ENCODE assay signal across 20 mouse cellular contexts in genomic region chr13:101305063-101305462, GRCm38 (mm10).
A peak's percentile ranks its signal among the peaks of the same experiment; 100 is the strongest.
DNase-seq lines count a peak whose midpoint lies in the region; ATAC-seq and TF ChIP-seq lines count a peak whose summit lies in the region.
"Had no signal": no experiment of that assay in that cellular context is flagged by ENCODE, and none has a peak within 500 bp of the region (broad histone marks: within the 10 kb centered on the region; RNA-seq: fewer than 3 reads in every experiment).

No protein-coding gene starts in this region.

- no peak overlapping the region for H3K4me2 ChIP-seq in hindbrain, embryonic 13.5 days
- no peak overlapping the region for H3K4me2 ChIP-seq in hindbrain, embryonic 11.5 days (replicated peaks; ENCODE audit: low read depth, low read length)
- no peak overlapping the region for H3K4me2 ChIP-seq in stomach, embryonic 16.5 days (ENCODE audit: low read depth, low read length)
- H3K4me2 ChIP-seq: embryonic facial prominence, embryonic 12.5 days; forebrain, embryonic 15.5 days; heart, embryonic 12.5 days had no signal

- no peaks in the 10 kb centered on the region for H3K36me3 ChIP-seq in hindbrain, embryonic 13.5 days
- no peaks in the 10 kb centered on the region for H3K36me3 ChIP-seq in hindbrain, embryonic 11.5 days (ENCODE audit: control insufficient read depth, insufficient read depth, low read length)
- no peaks in the 10 kb centered on the region for H3K36me3 ChIP-seq in stomach, embryonic 16.5 days (ENCODE audit: control insufficient read depth, insufficient read depth, low read length)
- H3K36me3 ChIP-seq: embryonic facial prominence, embryonic 12.5 days; forebrain, embryonic 15.5 days; heart, embryonic 12.5 days; hindbrain, embryonic 10.5 days had no signal

- no peak overlapping the region for H3K9ac ChIP-seq in hindbrain, embryonic 13.5 days
- H3K9ac ChIP-seq in hindbrain, embryonic 11.5 days (ENCODE audit: low read depth, low read length): no peak overlapping the region
- H3K9ac ChIP-seq in stomach, embryonic 16.5 days (ENCODE audit: low read length): no peak overlapping the region
- H3K9ac ChIP-seq: embryonic facial prominence, embryonic 12.5 days; forebrain, embryonic 15.5 days; heart, embryonic 12.5 days had no signal

- DNase-seq in hindbrain, embryonic 11.5 days (ENCODE audit: low spot score): no peak
- peak; percentile 84 for DNase-seq in Muller cell, postnatal 12 days (ENCODE audit: inconsistent ontology term)
- peak; percentile 16 for DNase-seq in brain, embryonic 14.5 days (ENCODE audit: low read depth)
- DNase-seq in lung, postnatal 14 days: no peak
- DNase-seq: adrenal gland, adult 8-10 months; adrenal gland, postnatal 36 days; cerebellum, adult 11 months; cerebellum, adult 8-10 months; cerebellum, postnatal 14 days; gastrocnemius, postnatal 14 days; heart, adult 2 months had no signal

- no peak overlapping the region for H3K4me3 ChIP-seq in hindbrain, embryonic 13.5 days
- H3K4me3 ChIP-seq in hindbrain, embryonic 11.5 days (ENCODE audit: low read depth, low read length): no peak overlapping the region
- H3K4me3 ChIP-seq in stomach, embryonic 16.5 days (replicated peaks; ENCODE audit: low read length): no peak overlapping the region
- H3K4me3 ChIP-seq: embryonic facial prominence, embryonic 12.5 days; forebrain, embryonic 15.5 days; heart, adult 2 months; heart, embryonic 12.5 days; hindbrain, embryonic 10.5 days had no signal

- H3K27me3 ChIP-seq in hindbrain, embryonic 13.5 days: no peaks in the 10 kb centered on the region
- no peaks in the 10 kb centered on the region for H3K27me3 ChIP-seq in hindbrain, embryonic 11.5 days (ENCODE audit: control insufficient read depth, insufficient read depth, low read length)
- H3K27me3 ChIP-seq in stomach, embryonic 16.5 days (ENCODE audit: control insufficient read depth, insufficient read depth, low read length): no peaks in the 10 kb centered on the region
- H3K27me3 ChIP-seq: embryonic facial prominence, embryonic 12.5 days; forebrain, embryonic 15.5 days; heart, embryonic 12.5 days had no signal

- H3K27ac ChIP-seq in hindbrain, embryonic 13.5 days: peak overlapping the region; percentile 9; the same call in 1 of the 2 replicates
- no peak overlapping the region for H3K27ac ChIP-seq in hindbrain, embryonic 11.5 days (ENCODE audit: low read depth, low read length)
- peak overlapping the region; percentile 36; the same call in 1 of the 2 replicates for H3K27ac ChIP-seq in stomach, embryonic 16.5 days (ENCODE audit: low read length)
- H3K27ac ChIP-seq: embryonic facial prominence, embryonic 12.5 days; forebrain, embryonic 15.5 days; heart, adult 2 months; hindbrain, embryonic 10.5 days had no signal

- ATAC-seq in hindbrain, embryonic 13.5 days (ENCODE audit: low FRiP score): no peak
- ATAC-seq in hindbrain, embryonic 11.5 days (ENCODE audit: low FRiP score): no peak
- no peak for ATAC-seq in stomach, embryonic 16.5 days (ENCODE audit: insufficient read depth, low FRiP score)
- no peak for ATAC-seq in granulocyte monocyte progenitor cell, adult 5-6 weeks (replicated peaks; ENCODE audit: poor library complexity, severe bottlenecking)
- ATAC-seq: forebrain, embryonic 15.5 days; inflammation-experienced regulatory T-cells, adult 6 months; intestine, postnatal 0 days had no signal

- 76% methylated on average over 6 of the region's 6 CpGs for WGBS in hindbrain, embryonic 13.5 days
- WGBS in hindbrain, embryonic 11.5 days: 72% methylated on average over 6 of the region's 6 CpGs
- WGBS in stomach, embryonic 16.5 days: 48% methylated on average over 6 of the region's 6 CpGs

- 0 out of 2 replicates have a peak, but pooled peaks cover 6% of the 10 kb centered on the region for H3K4me1 ChIP-seq in hindbrain, embryonic 13.5 days (replicated peaks)
- no peaks in the 10 kb centered on the region for H3K4me1 ChIP-seq in hindbrain, embryonic 11.5 days (replicated peaks; ENCODE audit: control insufficient read depth, insufficient read depth, low read length)
- H3K4me1 ChIP-seq in stomach, embryonic 16.5 days (ENCODE audit: control insufficient read depth, insufficient read depth, low read length): 0 out of 2 replicates have a peak, but pooled peaks cover 2% of the 10 kb centered on the region
- H3K4me1 ChIP-seq: embryonic facial prominence, embryonic 12.5 days; heart, embryonic 12.5 days; hindbrain, embryonic 10.5 days had no signal

- no peak for TF ChIP-seq POLR2A in brain, embryonic 14.5 days (IDR thresholded peaks at IDR 0.05; ENCODE audit: borderline replicate concordance, extremely low read depth, insufficient read depth, insufficient read length, poor library complexity, severe bottlenecking)

- no peaks in the 10 kb centered on the region for H3K9me3 ChIP-seq in hindbrain, embryonic 13.5 days
- H3K9me3 ChIP-seq in hindbrain, embryonic 11.5 days (ENCODE audit: control insufficient read depth, low read length): no peaks in the 10 kb centered on the region
- no peaks in the 10 kb centered on the region for H3K9me3 ChIP-seq in stomach, embryonic 16.5 days (replicated peaks; ENCODE audit: control insufficient read depth, low read length)
- H3K9me3 ChIP-seq: embryonic facial prominence, embryonic 12.5 days; forebrain, embryonic 15.5 days; heart, embryonic 12.5 days; hindbrain, embryonic 10.5 days had no signal

- no peak for TF ChIP-seq CTCF in brain, embryonic 14.5 days (IDR thresholded peaks at IDR 0.05; ENCODE audit: borderline replicate concordance, extremely low read depth, insufficient read depth, insufficient read length)

Comparison
In these comparisons a context has a peak if more than half of its experiments do, and no peak if none do; other contexts are left out.
1. DNase-seq: peak in Muller cell, postnatal 12 days (single experiment) and brain, embryonic 14.5 days (single experiment); none in hindbrain, embryonic 11.5 days (single experiment) and lung, postnatal 14 days (single experiment).